Mouse (Mus musculus) layer of hippocampus, postnatal 10 days (tissue): ENCODE data around the gene Rbms2. TPM values are rescaled to one million over a fixed set of nuclear protein-coding genes. Genes with fewer than 3 reads are reported as not detected.
"Not testable (repeated sequence)": the region's sequence is repeated elsewhere in the genome, so short reads cannot be mapped to it uniquely, and the experiment has no call there.

Source experiments
- DNase-seq, 2 experiments: peaks; one replicate each; pipeline ENCODE4 v3.0.0; 2021; ENCODE audit warnings: low spot score in 2 of 2
- microRNA-seq, 2 experiments: library from miRNA; unstranded; fragments of <30 nt; microRNA quantifications; one replicate each; pipeline ENCODE4 v1.2.0; 2021
- total RNA-seq, 2 experiments: library from RNA; stranded (reverse); gene quantifications; 2 replicates each; pipeline ENCODE4 v1.2.3; 2021

Rbms2 gene
- total RNA-seq, 2 experiments from 2014 or later: 11.3 to 16.1 TPM

DNA sequence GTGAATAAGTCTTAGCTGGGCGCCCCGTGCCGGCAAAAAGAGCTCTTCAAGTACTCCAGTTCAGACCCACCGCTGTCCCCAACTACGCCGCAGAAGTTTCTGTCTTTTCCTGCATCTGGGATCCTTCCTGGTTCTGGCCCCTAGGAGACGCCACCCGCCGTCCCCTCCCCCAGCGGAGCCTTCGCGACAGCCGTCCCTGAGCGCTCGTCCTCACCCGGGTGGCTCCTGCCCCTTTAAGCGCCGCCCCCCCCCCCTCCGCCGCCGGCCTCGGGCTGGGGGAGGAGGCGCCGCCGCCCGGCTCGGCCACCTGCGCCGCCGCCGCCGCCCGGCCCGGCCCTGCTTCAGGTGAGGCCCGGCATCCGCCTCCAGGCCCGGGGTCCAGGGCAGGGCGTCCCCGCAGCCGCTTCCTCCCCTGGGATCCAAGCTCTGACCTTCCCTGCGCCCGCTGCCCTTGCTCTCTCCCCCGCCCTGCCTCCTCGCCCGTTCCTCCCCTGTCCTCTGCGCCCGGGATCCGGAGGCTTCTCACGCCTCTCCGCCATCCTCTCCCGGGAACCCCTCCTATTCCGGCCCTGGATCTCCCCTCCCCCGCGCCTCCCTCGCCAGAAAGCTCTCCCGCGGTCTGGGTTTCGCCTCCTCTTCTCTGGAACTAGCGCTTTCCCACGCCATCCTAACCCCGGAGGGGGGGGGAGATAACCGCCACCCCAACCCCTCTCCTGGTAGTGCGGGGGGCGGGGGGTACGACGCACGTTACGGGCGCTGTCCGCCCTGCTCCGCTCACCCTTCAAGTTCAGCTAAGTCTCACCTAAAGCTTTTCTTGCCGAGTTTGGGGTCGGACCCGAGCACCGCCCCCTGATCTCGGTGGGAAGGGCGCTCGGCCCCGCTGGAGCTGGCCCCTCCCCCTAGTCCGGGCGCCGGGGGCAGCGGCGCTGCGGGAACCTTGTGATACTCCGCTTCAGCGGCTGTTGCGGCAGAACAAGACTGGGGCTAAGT is 87.3 kb downstream of the Rbms2 start:
- DNase-seq: peak; percentile 72 to 80

DNA sequence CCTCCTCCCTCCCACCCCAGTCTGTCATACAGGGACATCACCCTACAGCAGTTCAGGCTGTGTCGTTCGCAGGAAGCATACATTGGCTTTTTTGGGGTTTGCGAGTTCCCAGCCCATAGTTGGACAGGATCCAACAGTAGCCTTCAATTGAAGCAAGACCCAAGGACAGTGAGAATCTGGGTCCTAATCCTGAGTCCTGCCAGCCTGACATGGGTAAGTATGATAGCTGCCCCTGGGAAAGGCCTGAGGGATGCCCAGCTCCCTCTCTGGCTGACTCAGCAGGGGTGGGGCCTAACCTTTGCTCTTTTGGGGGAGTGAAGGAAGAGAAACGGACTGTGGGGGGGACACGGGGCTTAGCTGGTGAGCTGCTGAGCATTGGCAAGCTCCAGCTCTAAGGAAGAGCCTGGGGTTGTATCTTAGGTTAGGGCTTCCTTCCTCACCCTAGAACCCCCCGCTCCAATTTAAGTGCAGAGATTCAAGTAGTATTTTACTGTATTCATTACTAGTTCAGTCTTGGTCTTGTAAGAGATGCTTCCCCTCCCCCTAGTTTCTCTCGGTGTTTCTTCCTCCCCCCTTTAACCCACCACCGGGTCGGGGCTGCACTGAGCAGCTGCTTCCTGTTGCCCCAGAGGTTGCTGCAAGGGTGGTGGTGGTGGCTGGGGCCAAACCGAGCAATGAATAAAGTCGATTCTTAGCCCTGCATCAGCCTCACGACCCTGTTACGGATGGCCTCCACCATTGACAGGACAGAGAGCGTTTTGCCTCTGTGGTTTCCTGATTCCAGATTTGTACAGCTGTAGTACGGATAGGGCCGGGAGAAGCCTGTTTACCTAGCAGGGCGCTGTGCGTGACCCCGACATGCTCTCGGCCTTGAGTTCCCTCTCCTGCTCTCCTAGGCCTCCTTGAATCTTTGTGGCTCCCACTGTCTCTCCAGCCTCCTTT is 88.3 kb downstream of the Rbms2 start, which contains the start of gene Baz2a:
Gene Baz2a, plus strand, starts transcription at position 14 of the 942 bp plus-strand sequence.
- peak in 1 of 2 experiments; percentile 23 for DNase-seq

DNA sequence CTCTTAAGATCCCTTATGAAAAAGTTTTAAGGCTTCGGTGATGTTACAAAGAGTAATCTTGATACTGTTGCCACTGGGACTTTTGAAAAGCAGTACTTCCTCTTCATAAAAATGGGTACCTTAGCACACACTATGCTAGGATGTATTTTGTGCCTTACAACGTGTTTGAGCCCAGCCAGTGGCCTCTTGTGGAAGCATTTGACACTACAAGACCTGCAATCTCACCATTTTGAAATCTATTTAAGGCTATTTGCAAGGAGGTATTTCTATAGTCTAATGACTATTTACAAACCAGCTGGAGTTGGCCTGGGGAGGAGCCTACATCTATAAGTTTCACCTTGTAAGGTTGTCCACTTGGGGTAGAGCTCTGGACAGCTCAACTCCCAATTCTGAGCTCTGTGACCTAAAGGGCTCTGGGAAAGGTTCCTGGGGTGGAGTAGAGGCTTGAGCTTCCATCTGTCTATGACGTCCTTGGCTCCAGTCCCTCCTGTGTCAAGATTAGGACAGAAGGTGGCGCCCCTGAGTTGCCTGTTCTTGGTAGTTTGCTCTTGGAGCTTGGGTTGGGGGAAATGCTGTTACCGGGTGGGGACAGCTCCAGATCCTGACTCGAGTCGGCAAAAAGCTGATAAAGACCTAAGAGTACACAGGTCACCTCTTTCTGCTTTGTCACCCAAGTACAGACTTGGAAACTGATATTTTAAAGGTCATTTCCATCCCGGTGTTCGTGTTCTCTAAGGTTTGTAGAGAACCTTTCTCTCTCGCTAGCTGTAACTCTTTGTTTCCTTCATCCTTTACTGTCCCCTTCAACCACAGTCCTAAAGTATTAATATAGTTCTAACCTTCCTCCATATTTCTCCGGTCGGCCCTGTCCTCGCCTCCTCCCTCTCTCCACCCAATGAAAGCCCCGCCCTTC is 89.2 kb downstream of the Rbms2 start:
- peak; percentile 93 for DNase-seq

DNA sequence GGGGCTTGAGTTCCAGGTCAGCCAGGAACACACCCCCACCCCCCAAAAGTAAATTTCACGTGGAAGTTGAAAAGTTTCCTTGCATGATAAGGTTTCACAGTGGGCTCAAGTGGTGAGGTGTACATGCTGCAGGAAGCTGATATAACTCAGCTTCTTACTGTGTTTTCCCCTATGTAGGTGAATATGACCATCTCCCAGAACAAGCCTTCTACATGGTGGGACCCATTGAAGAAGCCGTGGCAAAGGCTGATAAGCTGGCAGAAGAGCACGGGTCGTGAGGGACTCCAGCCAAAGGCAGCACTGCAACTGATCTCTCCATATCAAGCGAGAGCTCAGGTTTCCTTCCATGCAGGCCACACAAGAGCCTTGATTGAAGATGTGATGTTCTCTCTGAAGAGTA is 90.3 kb downstream of the Rbms2 start:
- DNase-seq: no peak

DNA sequence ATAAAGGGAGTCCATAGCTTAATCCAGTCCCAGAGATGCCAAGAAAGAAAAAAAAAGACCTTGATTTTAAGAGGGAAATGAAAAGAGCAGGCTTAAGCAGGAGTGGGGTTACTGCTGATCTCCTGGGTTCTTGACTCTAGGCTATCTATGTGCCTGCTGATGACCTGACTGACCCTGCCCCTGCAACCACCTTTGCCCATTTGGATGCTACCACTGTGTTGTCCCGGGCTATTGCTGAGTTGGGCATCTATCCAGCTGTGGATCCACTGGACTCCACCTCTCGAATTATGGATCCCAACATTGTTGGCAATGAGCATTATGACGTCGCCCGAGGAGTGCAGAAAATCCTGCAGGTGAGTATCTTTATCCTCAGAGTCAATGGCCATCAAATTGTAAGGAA is 91.9 kb downstream of the Rbms2 start:
- DNase-seq: no peak

DNA sequence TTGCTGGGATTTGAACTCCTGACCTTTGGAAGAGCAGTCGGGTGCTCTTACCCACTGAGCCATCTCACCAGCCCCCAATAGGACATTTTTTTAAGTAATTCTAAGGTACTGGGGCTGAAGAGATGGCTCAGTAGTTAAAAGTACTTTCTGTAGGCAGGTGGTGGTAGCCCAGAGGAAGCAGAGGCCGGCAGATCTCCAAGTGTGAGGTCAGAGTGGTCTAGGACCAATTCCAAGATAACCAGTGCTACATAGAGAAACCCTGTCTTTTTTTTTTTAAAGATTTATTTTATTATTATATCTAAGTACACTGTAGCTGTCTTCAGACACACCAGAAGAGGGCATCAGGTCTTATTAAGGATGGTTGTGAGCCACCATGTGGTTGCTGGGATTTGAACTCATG is 92.9 kb downstream of the Rbms2 start:
- not testable (repeated sequence) for DNase-seq

DNA sequence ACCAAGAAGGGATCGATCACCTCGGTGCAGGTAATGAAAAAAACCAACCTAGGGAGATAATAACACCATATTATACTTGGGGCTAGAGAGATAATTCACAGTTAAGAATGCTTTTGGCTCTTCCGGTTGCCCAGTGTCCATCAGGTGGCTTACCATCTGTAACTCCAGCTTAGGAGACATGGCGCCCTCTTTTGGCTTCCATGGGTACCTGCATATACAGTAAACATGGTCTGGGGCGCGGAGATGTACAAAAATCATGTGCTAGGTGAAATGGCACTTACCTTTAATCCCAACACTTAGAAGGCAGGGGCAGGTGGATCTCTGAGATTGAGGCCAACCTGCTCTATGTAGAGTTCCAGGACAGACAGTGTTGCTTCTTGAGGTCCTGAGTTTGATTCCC is 93.7 kb downstream of the Rbms2 start:
- peak in 1 of 2 experiments; percentile 24 for DNase-seq

DNA sequence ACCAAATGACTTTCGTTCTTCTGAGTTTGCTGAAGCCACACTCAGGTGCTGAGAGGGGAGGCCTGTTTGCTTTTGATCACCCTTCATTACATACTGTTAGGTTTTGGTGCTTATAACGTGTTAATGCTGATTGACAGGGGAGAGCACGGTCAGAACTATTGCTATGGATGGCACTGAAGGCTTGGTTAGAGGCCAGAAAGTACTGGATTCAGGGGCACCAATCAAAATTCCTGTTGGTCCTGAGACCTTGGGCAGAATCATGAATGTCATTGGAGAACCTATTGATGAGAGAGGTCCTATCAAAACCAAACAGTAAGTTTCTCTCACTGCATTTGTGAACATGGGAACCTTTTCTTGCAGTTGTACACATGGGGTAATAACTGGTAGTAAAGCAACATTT is 95.9 kb downstream of the Rbms2 start:
- no peak for DNase-seq

DNA sequence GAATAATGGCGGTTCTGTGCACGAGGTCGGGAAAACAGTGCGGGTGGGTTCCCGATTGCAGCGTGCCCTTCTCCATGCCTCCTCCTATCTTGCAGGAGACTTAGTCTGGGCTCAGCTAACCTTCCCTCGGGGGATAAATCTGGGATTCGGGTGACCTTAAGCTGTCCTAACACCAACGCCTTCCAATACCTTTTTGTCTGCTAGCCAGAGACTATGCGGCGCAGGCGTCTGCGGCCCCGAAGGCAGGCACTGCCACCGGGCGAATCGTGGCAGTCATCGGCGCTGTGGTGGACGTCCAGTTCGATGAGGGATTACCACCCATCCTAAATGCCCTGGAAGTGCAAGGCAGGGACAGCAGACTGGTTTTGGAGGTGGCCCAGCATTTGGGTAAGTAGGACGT is 96.4 kb downstream of the Rbms2 start:
- no peak for DNase-seq

DNA sequence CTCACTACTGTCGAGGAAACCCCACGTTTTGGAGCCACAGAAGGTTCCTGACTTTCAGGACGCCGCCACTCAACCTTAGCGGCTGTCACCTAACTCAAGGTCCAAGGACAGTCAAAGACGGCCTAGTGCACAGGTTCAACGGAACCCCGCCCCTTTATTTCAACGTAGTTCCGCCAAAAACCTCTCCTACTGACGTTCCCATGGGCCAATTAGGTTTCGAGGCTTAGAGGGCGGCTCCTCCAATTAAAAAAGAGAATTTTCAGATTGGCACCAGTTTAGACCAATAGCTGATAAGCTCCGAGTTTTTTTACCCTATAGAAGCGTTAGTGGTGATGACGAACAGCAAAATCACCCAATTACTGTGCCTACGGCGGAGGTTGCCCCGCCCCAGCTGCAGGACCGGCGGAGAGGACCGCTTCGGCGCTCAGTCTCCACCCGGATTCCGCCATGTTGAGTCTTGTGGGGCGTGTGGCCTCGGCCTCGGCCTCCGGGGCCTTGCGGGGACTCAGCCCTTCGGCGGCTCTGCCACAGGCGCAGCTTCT is 97.1 kb downstream of the Rbms2 start, which contains the start of gene Atp5b:
Gene Atp5b, plus strand, starts transcription at position 394 of the 542 bp plus-strand sequence.
- peak; percentile 99 for DNase-seq

DNA sequence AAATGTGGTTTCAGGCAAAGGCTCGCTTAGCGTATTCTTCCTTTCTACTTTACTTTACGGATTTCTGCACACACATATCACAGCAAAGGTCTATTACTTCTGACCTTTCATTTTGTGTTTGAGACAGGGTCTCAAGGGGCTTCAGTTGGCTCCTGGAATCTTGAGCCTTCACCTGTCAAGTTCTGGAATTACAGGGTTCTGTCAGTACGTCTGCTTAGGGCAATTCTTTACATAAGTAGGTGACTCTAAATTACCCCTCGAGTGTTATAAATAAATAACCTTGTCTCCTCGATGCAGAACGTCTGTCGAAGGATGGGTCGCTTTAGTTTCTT is 97.7 kb downstream of the Rbms2 start:
- DNase-seq: no peak

DNA sequence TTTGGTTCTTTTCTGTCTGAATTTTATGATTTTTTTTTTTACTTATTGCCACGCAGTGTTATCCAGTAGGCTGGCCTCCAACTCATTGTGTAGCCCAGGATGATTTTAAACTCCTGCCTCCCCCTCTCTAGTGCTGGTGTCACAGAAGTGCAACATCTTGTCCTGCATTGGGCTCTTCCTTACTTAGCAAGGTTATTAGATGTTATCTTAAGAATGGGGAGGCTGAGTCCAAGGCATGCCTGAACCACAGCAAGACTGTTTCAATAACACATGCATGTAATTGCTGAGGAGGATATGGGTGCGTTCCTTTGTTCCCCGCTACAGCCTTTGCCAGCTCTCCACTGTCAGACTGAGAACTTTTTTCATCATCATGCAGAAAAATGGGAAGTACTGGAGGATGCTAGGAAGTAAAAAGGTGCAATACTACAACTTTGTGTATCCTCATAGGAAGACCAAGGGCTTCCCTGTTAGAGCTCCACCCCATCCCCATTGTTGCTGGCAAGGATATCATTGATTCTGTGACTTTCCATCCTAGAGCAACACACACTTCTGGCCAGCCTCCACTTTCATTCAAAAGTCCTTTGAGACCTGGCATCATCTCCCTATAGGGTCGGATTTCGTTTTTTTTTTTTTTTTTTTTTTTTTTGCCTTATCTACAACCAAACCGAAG is 98.2 kb downstream of the Rbms2 start:
- no peak for DNase-seq

Small RNAs within 50 kb of the gene (microRNA-seq; reads per million reads assigned to microRNA genes)
- gene Mir677: 15.1 to 89.3 reads per million in 2 experiments

Other genes starting within 250 kb of the Rbms2 start
- gene Hsd17b6, start 172.7 kb downstream of the Rbms2 start, total RNA-seq: not detected
- 1 to 10 TPM; 8.0 to 9.7 TPM for gene Prim1, start 165.1 kb downstream of the Rbms2 start, total RNA-seq
- gene Naca, start 144.7 kb downstream of the Rbms2 start, total RNA-seq: 100 to 1,000 TPM; 350 to 389 TPM
- 100 to 1,000 TPM; 166 to 168 TPM for gene Ptges3, start 121.3 kb downstream of the Rbms2 start, total RNA-seq
- gene Atp5b, start 97.0 kb downstream of the Rbms2 start, total RNA-seq: 1,000 to 10,000 TPM; 1,650 to 1,701 TPM
- gene Baz2a, start 88.7 kb downstream of the Rbms2 start, total RNA-seq: 10 to 100 TPM; 32.0 to 35.1 TPM
- gene Gls2, start 14.2 kb upstream of the Rbms2 start, total RNA-seq: 10 to 100 TPM; 12.2 to 17.1 TPM
- 10 to 100 TPM; 11.5 to 12.8 TPM for gene Spryd4, start 31.5 kb upstream of the Rbms2 start, total RNA-seq
- gene Mip, start 45.5 kb upstream of the Rbms2 start, total RNA-seq: not detected
- 10 to 100 TPM in 1 of 2 experiments, 1 to 10 TPM in 1; 7.8 to 10.1 TPM for gene Timeless, start 51.8 kb upstream of the Rbms2 start, total RNA-seq
- not detected for gene Apon, start 73.8 kb upstream of the Rbms2 start, total RNA-seq
- gene Apof, start 88.4 kb upstream of the Rbms2 start, total RNA-seq: not detected
- gene Stat2, start 90.3 kb upstream of the Rbms2 start, total RNA-seq: 10 to 100 TPM; 25.6 to 29.3 TPM
- under 1 TPM in 1 of 2 experiments, not detected in 1; 0.85 TPM for gene Il23a, start 118.5 kb upstream of the Rbms2 start, total RNA-seq
- gene Pan2, start 123.0 kb upstream of the Rbms2 start, total RNA-seq: 10 to 100 TPM; 15.5 to 15.8 TPM
- gene Cnpy2, start 142.2 kb upstream of the Rbms2 start, total RNA-seq: 10 to 100 TPM; 75.5 to 78.5 TPM
- 100 to 1,000 TPM; 277 to 286 TPM for gene Cs, start 157.4 kb upstream of the Rbms2 start, total RNA-seq
- 10 to 100 TPM; 55.6 to 58.8 TPM for gene Coq10a, start 188.7 kb upstream of the Rbms2 start, total RNA-seq
- gene Ankrd52, start 196.8 kb upstream of the Rbms2 start, total RNA-seq: 10 to 100 TPM; 79.0 to 80.3 TPM
- under 1 TPM; 0.22 to 0.53 TPM for gene Slc39a5, start 220.9 kb upstream of the Rbms2 start, total RNA-seq
- gene Nabp2, start 231.2 kb upstream of the Rbms2 start, total RNA-seq: 10 to 100 TPM; 94.1 to 94.2 TPM
- gene Rnf41, start 231.4 kb upstream of the Rbms2 start, total RNA-seq: 10 to 100 TPM; 76.0 to 78.2 TPM